Mouse (Mus musculus): ENCODE measurements around the gene Clybl. TPM values are rescaled to one million over a fixed set of nuclear protein-coding genes. Genes with fewer than 3 reads are reported as not detected.

Clybl gene
- 21.4 and 23.3 TPM in 2 replicates for polyA plus RNA-seq (2012; rRNA removed)

DNA sequence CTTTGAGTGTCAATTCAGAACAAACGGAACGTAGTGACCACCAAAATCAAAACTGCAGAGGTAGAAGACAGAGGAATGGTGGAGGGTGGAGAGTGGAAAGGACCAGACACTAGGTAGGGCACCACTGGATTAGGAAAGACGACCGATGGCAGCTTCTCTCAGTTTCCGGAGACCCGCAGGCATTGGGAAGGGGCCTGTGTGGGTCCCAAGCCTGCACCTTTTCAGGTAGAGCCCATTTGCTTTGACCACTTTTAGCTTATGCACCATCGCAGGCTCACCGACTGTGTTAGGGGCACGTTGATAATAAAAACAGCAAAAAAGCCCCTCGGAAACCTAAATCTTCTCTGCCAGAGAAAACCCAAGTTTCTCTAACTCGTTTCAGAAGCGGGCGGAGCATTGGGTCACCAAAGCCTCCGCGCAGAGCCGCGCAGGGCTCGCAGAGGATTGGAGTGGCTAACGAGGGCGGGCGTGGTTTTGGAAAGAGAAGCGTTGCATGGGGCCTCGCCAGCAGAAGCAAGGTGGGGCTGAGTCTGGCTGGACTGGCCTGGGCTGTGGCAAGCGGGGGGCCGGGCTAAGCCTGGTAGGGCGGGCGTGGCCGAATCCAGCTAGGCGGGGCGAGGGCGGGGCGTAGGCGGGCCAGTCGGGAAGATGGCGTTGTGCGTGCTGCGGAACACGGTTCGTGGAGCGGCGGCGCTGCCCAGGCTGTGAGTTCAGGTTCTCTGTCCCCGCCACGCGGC is at the start of gene Clybl:
Gene Clybl, plus strand, starts transcription at position 627 of the 737 bp plus-strand sequence.

DNA sequence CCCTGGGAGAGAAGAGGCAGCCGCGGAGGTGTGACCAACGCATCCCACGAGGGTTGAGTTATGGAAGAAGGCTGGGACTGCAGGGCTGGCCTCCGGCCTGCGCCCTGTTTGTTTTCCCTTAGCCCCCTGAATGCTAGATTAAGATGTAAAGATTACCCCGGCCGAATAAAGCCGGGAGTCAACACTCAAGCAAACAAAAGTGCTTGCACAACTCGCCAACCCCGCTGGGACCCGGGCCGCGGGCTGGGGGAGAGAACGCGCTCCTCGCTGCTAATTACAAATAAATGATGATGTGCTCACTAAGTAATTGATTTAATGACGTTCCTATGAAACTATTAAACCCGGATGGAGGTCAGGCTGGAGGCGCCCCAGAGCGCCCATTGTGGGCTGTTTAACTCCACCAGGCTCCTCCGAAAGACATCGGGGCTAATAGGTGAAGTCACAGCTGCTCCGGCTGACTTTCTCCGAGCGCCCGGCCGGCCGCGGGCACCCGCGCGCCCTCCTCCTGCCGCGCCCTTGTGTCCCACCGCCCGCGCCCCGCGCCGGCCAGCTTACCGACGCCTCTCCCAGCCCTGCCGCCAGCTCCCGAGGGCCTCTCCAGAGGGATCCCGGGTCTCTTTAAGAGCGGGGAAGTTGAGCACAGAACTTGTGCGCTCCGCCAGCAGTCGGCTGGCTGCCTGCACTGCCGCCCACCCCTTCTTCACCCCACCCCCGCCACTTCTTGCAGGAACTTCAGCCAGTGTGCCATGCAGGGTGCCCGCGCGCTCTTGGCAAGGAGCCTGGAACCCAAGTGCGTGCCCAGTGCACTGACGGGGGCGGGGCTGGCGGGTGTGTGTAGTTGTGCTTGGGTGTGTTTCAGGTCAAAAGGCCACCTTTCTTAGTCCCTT is 269.2 kb downstream of the Clybl start, which contains the start of gene Gm5089:
Gene Gm5089, minus strand, starts transcription at position 620 of the 887 bp plus-strand sequence.

Other genes starting within 250 kb of the Clybl start
- gene Gpr183, start 216.5 kb upstream of the Clybl start, polyA plus RNA-seq (2012; rRNA removed): 0.53 and 0.65 TPM in 2 replicates
- gene Timm8a2, start 147.0 kb upstream of the Clybl start, polyA plus RNA-seq (2012; rRNA removed): 0.04 TPM in 1 of 2 replicates, not detected in the other
- 44.5 and 49.6 TPM in 2 replicates for gene Tm9sf2, start 74.7 kb upstream of the Clybl start, polyA plus RNA-seq (2012; rRNA removed)